Mouse (Mus musculus): ENCODE data around the gene Sipa1l3. TPM values are rescaled to one million over a fixed set of nuclear protein-coding genes. Genes with fewer than 3 reads are reported as not detected.
A peak's percentile ranks its signal among the peaks of the same experiment; 100 is the strongest.

Sipa1l3 gene
- total RNA-seq, 2 experiments from 2014 or later = 55.0 to 60.7 TPM

DNA sequence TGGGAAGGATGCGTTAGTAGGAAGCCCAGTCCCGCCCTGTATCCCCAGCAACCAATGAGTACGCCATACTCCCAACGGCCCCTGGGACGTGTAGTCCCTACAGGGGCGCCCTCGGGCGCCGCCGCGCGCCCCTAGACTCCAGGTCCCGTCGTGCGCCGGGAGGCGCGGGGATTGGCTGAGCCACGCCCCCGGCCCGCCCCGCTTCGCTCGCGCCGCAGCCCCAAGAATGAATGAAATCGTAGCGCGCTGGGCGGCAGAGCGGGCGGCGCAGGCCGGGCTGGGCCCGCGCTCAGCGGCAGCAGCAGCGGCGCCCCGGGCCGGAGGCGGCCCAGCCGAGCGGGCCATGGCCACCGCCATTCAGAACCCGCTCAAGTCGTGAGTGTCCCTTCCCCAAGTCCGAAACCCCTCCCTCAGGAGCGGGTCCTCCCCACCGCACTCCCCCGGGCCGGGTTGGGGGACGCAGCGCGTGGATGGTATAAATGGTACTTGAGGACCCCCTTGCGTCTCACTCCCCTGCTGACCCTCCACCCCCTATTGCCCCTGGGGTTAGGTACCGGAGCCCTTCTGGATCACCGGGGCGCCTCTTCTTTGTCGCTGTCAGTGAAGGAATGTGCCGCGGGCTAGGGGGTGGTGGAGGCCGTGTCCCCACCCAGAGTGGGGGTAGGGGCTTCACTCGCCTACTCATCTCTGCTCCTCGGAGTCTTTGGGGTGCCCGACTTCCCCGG is 214.5 kb downstream of the Sipa1l3 start, which contains the start of gene Dpf1:
TSS of gene Dpf1 (plus strand) at position 214 of the 725 bp plus-strand sequence.
- intact Hi-C loops (cut with DNase I) = loop anchor here (2.0 kb wide), 1 partner anchor 215 kb away; the partner anchor contains the start of gene Sipa1l3

GRCm38 (mm10) chr7:29302641-29303040 is 215.8 kb downstream of the Sipa1l3 start:
- intact Hi-C loops (cut with DNase I) = no loop called here
- no peak for DNase-seq (ENCODE audit: low spot score in 2 of 2)

More for the DNA sequence above, 214.5 kb downstream of the Sipa1l3 start, which contains the start of gene Dpf1:
- DNase-seq (ENCODE audit: low spot score in 2 of 2) = peak; percentile 87 to 97

DNA sequence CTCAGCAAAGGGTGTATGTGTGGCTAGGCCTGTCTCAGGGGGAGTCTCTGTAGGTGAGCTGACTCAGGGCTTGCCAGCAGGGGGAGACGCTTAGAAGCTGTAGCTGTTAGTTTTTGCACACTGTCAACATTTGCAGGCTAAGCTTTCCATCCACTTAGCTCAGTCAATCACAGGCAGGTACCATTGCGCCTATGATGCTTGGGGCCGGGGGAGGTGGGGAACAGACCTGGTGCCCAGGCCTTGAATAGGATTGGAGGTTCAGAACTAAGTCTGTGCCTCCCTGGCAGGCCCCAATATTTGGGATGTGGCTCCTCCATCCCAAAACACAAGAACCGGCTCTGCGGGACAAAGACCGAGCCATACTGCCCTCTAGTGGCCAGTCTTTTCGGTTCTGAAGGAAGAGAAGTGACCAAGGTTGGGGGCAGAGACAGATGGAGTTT is 217.3 kb downstream of the Sipa1l3 start:
- intact Hi-C loops (cut with DNase I) = no loop called here
- DNase-seq (ENCODE audit: low spot score in 2 of 2) = peak; percentile 66 to 71

GRCm38 (mm10) chr7:29296998-29297397 is 221.4 kb downstream of the Sipa1l3 start:
- intact Hi-C loops (cut with DNase I) = loop anchor here (1.0 to 10.0 kb wide), 4 partner anchors 50 to 246 kb away; partner anchors contain the start of genes Ggn and Spred3
- peak; percentile 46 to 63 for DNase-seq (ENCODE audit: low spot score in 2 of 2)

DNA sequence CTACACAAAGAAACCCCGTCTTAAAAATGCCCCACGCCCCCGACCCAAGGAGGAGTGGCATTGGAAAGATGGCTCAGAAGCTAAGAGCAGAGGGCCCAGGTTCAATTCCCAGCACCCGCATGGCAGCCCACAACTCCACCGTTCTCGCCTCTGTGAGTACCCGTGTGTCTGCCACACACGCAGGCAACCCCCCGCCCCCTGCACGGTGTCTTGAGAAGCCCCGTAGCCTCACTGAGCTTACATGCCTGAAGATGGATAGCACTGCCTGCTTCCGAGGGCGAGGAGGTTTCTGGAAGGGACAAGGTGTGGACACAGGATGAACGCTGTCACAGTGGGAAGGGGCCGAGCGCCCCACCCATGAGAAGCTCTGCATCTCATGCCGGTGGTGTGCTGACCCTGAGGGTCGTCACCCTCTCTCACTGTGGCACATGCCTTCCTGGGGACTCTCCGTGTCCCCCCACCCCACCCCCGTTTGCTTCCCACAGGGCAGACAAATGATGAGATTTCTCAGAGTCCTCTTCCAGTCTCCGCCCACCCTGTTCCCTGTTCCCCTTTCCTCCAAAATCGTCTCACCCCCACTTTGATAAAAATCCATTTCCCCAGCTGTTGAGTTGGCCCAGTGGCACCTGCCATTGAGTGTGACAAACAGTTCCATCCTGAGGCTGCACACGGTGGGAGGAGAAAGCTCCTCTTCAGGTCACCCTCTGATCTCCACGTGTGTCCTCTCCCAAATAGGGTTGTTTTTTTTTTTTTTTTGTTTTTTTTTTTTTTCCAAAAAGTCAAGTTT is 222.4 kb downstream of the Sipa1l3 start:
- DNase-seq (ENCODE audit: low spot score in 2 of 2) = no peak
- intact Hi-C loops (cut with DNase I) = loop anchor here (2.0 to 10.0 kb wide), 3 partner anchors 49 to 245 kb away; partner anchors contain the start of genes Ggn and Spred3

DNA sequence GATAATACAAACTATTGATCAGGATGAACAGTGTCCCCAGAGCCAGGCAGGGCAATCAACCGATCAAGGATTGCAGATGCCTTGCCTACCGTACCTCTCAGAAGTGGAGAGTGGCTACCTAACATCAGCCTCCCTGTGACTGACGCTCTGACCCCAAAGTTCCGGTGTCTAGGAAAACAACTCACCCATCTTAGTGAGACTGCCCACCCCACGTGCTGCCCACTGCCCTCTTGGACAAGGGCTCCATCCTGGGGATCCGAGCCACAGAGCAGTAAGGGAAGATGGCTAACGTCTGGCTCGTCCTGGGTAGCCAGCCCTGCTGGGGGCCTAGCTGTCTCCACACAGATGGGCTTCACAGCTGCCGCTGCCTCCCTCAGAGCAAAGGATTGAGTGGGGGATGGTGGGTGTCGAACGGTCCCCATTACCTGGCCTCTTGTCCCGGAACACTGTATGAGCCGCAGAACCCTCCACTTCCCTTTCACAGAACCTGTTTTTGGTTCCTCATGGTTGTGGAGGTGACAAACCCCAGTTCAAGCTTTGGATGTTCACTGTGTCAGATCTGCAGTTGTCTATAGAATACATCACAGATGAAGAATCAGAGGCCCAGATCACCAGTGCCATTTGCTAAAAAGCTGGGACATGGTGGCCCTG is 224.2 kb downstream of the Sipa1l3 start:
- intact Hi-C loops (cut with DNase I) = loop anchor here (10.0 kb wide), 1 partner anchor 119 kb away; the partner anchor contains the start of genes Ggn and Spred3
- no peak for DNase-seq (ENCODE audit: low spot score in 2 of 2)

GRCm38 (mm10) chr7:29293131-29294065 is 225.0 kb downstream of the Sipa1l3 start:
- intact Hi-C loops (cut with DNase I) = loop anchor here (10.0 kb wide), 1 partner anchor 119 kb away; the partner anchor contains the start of genes Ggn and Spred3
- DNase-seq (ENCODE audit: low spot score in 2 of 2) = no peak

DNA sequence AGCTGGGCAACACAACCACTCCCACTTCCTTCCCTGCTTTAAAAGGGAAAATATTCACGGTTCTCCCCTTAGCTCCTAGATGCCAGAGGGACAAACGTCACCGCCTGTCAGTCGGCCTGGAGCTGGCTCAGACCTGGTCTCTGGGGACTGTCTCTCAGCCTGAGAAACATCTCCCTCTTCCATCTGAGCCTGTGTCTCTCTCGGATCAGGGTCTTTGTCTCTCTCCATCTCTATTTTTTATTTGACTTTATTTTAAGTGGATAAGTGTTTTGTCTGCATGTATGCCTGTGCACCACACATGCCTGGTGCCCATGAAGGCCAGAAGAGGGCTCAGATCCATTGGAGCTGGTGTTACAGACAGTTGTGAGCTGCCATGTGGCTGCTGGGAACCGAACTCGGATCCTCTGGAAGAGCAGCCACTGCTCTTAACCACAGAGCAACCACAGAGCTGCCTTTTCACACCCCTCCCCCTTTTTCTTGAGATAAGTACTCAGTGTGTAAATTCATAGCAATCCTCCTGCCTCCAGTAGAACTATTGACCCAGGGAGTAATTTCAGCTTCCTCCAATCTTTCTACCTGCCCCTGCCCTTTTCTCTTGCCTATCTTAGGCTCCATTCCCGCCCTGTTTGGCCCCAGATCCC is 225.9 kb downstream of the Sipa1l3 start:
- intact Hi-C loops (cut with DNase I) = loop anchor here (10.0 kb wide), 1 partner anchor 118 kb away; the partner anchor contains the start of genes Ggn and Spred3
- no peak for DNase-seq (ENCODE audit: low spot score in 2 of 2)

DNA sequence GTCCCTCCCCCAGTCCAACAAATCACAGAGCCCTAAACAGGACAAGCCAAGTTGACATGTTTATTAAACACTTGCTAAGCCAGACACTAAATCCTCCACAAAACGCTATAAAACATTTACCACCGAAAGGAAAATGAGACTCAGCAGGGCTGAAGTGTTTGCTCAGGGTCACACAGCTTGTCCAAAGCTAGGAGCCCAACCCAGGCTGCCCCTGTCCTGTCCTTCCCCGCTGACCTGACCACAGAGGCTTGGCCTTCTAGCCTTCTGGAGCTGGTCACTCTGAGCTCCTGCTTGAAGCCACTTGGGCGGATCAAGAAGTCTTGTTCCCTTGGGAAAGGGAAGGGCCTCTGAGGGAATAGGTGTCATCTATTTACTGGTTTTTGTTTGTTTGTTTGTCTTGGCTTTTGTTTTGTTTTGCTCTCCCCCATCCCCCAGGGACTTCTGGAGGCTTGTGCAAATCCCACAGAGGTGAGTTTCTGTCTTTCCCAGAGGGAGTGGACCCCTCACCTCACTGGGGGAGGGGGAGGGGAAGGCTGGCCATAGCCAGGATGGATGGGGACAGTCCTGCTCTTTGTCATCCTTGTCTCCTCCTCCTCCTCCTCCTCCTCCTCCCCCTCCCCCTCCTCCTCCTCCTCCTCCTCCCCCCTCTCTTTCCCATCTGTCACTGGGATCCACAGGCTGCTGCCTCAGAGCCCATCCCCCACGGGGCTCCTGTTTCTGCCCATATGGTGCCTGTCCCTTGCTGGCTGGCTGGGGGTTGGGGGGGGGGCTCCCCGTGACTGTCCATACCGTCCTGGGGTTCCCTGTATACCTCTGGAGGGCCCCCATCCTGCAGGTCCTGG is 226.6 kb downstream of the Sipa1l3 start:
- intact Hi-C loops (cut with DNase I) = loop anchor here (10.0 kb wide), 1 partner anchor 117 kb away; the partner anchor contains the start of genes Ggn and Spred3

DNA sequence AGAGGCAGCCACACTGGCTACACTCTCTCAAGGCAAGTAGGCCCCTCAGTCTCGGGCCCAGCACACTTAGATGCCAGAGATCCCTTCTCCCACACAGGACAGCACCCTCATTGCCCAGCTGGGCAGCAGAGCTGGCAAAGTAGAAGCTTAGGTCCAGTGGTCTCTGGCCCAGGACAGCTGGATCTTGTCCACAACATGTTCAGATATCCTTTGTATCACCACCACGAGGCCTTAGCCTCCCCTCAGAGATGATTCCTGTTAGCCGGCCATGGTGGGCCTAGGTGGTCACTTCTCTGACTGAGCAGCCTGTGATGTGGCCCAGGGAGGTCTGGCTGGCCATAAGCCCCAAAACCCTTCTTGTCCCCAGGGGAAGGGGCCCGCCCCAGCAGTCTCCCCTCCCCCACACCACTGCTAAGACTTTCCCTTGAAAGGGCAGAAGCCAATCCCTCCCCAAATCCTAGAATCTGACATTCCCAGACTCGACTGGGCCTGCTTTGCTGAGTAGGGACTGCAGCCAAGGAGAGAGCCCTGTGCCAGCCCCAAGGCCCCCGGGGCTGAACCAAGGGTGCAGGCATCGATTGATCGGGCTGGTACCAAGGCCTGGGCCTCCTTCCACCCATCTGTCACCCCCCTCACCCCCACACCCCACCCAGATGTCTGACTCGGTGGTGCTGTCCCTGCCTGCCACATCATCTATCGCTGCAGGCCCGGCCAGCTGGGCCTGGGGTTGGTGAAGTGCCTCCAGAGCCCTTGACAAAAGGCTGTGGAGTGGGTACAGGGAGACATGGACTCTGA is 227.6 kb downstream of the Sipa1l3 start:
- intact Hi-C loops (cut with DNase I) = loop anchor here (10.0 kb wide), 1 partner anchor 116 kb away; the partner anchor contains the start of genes Ggn and Spred3
- DNase-seq (ENCODE audit: low spot score in 2 of 2) = no peak

More for the DNA sequence above, 226.6 kb downstream of the Sipa1l3 start:
- DNase-seq (ENCODE audit: low spot score in 2 of 2) = no peak

DNA sequence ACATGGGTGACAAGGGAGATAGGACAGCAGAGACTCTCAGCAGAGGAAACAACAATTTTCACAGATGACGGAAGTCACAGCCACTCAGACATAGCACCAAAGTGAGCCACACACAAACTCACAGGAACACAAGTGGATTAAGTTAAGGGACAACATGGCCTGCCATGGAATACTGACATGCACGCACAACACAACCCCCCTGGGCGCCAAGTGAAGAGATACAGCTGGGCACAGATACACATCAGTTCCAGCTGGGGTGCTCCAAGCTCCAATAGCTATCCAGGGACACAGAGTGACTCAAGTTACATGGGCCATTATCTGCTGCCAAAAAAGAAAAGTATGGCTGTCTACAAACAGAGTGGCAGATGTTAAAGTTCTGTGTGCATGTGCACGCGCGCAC is 228.6 kb downstream of the Sipa1l3 start:
- no peak for DNase-seq (ENCODE audit: low spot score in 2 of 2)
- intact Hi-C loops (cut with DNase I) = loop anchor here (10.0 kb wide), 1 partner anchor 115 kb away; the partner anchor contains the start of genes Ggn and Spred3

DNA sequence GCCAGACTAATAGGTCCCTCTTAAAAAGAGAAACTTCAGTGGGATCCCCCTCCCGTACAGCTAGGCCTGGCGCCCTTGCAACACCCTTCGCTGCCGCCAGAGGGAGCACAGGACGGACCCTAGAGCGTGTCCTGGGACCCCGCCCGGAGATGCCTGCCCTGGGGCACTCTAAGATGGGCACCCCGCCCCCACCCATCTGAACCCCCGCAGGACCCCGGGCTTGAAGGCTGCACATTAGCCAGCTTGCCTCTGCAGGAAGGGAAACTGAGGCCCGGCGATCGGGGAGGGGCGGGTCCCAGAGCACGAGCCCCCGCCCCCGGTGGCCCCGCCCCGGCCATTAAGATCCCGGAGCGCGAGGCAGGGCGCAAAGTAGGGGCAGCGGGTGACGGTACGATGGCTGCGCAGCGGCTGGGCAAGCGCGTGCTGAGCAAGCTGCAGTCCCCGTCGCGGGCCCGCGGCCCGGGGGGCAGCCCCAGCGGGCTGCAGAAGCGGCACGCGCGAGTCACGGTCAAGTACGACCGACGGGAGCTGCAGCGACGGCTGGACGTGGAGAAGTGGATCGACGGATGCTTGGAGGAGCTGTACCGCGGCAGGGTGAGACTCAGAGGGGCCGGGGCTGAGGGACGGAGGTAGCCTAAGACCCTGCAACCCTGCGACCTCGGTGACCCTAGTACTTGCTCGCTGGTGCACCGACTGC is 229.4 kb downstream of the Sipa1l3 start, which contains the start of gene Ppp1r14a:
TSS of gene Ppp1r14a (plus strand) at position 367 of the 697 bp plus-strand sequence.
- intact Hi-C loops (cut with DNase I) = no loop called here
- DNase-seq (ENCODE audit: low spot score in 2 of 2) = no peak

GRCm38 (mm10) chr7:29288079-29288478 is 230.4 kb downstream of the Sipa1l3 start:
- no peak for DNase-seq (ENCODE audit: low spot score in 2 of 2)
- intact Hi-C loops (cut with DNase I) = no loop called here

DNA sequence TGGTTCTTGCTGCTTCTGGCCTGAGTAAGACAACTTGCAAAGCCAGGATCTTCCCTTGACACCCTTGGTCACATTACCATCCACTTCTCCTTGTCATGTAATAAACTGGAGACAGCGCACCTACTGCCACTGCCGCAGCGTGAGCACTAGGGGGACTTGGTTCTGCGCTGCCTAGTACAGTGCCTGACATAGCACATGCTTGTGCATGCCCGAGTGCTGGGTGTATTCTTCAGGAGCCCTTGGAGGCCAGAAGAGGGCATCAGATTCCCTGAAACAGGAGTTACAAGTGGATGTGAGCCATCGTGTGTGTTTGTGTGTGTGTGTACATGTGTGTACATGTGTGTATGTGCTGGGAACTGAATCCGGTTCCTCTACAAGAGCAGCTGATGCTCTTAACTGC is 231.0 kb downstream of the Sipa1l3 start:
- intact Hi-C loops (cut with DNase I) = no loop called here
- DNase-seq (ENCODE audit: low spot score in 2 of 2) = no peak

- intact Hi-C loops (cut with DNase I) = no loop called here
- no peak for DNase-seq (ENCODE audit: low spot score in 2 of 2)
These were observed 233.9 kb downstream of the Sipa1l3 start for GRCm38 (mm10) chr7:29284523-29284922.
